Mouse (Mus musculus): Measurements from ENCODE around the gene Abcb6. TPM values are rescaled to one million over a fixed set of nuclear protein-coding genes. Genes with fewer than 3 reads are reported as not detected.

Abcb6 gene
- polyA plus RNA-seq, 1 experiment from 2014 or later: 21.7 TPM

DNA sequence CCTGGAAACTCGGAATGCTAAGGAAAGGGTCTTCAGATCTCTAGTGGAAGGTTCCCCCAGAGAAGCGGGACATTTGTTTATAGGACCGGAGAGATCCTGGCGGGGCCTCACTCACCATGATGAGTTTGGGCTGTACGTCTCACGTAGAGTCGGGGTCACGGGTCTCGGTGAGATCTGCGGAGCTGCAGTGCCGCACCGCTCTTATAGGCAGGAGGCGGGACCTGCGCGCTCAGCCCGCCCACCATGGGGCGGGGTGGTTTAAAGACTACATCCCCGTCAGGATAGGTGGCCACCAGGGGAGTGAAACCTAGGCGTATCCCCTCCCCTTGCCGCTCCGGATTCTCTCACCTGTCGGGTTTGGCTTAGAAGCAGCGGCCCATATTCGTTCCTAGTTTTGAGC is 38.9 kb upstream of the Abcb6 start:
- Histone ChIP-seq H3K4me2 (ENCODE audit: low read length) (peak overlapping the region; percentile 99), H3K4me1 (replicated peaks; ENCODE audit: control insufficient read depth, insufficient read depth, low read length) (peaks cover 6% of the 10 kb centered on the region), H3K9me3 (ENCODE audit: control insufficient read depth, low read length) (no peaks in the 10 kb centered on the region), H3K27ac (ENCODE audit: low read depth) (no peak overlapping the region), H3K4me3 (ENCODE audit: low read depth, low read length) (peak overlapping the region; percentile 59), H3K9ac (ENCODE audit: low read length) (peak overlapping the region; percentile 45), H3K36me3 (ENCODE audit: control insufficient read depth, insufficient read depth, low read length) (peaks cover 18% of the 10 kb centered on the region), H3K27me3 (replicated peaks; ENCODE audit: control insufficient read depth, insufficient read depth, low read length) (peaks cover 41% of the 10 kb centered on the region)
- DNase-seq (ENCODE audit: low spot score): peak; percentile 93
- WGBS: under 1% methylated on average over 24 of the region's 24 CpGs
- ATAC-seq (replicated peaks; ENCODE audit: low FRiP score, low TSS enrichment, low read depth): peak; percentile 93

DNA sequence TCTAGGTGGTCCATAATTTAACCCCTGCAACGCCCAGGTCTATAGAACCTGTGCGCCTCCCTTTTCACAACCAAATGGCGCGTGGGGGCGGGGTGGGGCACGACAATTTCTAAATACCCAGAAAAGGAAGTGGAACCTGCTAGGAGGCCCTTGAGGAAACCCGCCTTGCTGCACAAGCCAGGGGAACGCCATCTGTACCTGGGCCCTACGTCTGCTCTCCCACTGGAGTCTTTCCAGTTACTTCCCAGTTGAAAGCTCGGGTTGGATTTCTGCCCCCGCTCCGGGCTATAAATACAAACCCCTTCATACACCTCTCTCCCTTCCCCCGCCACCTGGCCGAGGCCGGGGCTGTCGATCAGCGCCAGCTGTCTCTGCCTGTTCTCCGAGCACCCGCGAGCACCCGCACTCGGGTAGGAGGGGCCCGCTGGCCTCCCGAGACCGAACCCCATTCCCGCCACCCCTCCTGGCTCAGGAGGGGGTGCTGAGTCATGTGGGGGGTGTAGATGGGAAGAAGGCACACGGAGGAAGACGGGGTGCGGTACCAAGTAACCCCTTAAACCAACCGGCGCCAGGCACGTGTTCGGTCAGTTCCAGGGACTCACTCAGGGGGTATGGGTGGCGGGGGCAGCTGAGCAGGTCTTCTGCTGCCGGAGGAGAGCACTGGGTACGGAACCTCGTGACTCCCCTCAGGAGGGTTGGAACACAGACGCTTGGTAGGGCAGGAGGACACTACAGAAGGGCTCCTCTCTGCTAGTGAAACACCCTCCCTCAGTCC is 38.2 kb upstream of the Abcb6 start:
- H3K9ac ChIP-seq (ENCODE audit: low read length): peak overlapping the region; percentile 45
- peaks cover 41% of the 10 kb centered on the region for H3K27me3 ChIP-seq (replicated peaks; ENCODE audit: control insufficient read depth, insufficient read depth, low read length)
- DNase-seq (ENCODE audit: low spot score) (peak; percentile 58), ATAC-seq (replicated peaks; ENCODE audit: low FRiP score, low TSS enrichment, low read depth) (peak; percentile 29)
- H3K9me3 ChIP-seq (ENCODE audit: control insufficient read depth, low read length): no peaks in the 10 kb centered on the region
- peak overlapping the region; percentile 99 for H3K4me2 ChIP-seq (ENCODE audit: low read length)
- H3K36me3 ChIP-seq (ENCODE audit: control insufficient read depth, insufficient read depth, low read length): peaks cover 24% of the 10 kb centered on the region
- under 1% methylated on average over 38 of the region's 38 CpGs for WGBS
- H3K4me3 ChIP-seq (ENCODE audit: low read depth, low read length): peak overlapping the region; percentile 59
- no peak overlapping the region for H3K27ac ChIP-seq (ENCODE audit: low read depth)
- H3K4me1 ChIP-seq (replicated peaks; ENCODE audit: control insufficient read depth, insufficient read depth, low read length): peaks cover 12% of the 10 kb centered on the region

DNA sequence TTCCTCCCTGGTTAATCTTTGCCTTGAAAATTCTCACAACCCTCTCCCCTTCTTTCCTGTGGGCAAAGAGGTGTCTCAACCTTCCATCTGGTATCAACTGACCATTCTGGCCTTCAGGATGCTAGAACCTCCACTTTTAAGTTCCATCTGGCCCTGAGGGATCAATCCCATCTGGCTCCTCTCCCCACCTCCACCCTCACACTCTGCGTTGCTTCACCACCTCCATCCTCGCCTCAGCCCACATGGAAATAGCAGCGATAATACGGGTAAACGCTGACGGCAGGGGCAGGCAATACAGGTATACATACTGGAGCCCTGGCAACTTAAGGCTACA is 37.7 kb upstream of the Abcb6 start:
- Histone ChIP-seq H3K4me1 (replicated peaks; ENCODE audit: control insufficient read depth, insufficient read depth, low read length) (peaks cover 13% of the 10 kb centered on the region), H3K27me3 (replicated peaks; ENCODE audit: control insufficient read depth, insufficient read depth, low read length) (peaks cover 41% of the 10 kb centered on the region), H3K36me3 (ENCODE audit: control insufficient read depth, insufficient read depth, low read length) (peaks cover 29% of the 10 kb centered on the region), H3K4me3 (ENCODE audit: low read depth, low read length) (peak overlapping the region; percentile 59), H3K9ac (ENCODE audit: low read length) (no peak overlapping the region; the same call in 1 of the 2 replicates), H3K4me2 (ENCODE audit: low read length) (peak overlapping the region; percentile 99), H3K27ac (ENCODE audit: low read depth) (no peak overlapping the region), H3K9me3 (ENCODE audit: control insufficient read depth, low read length) (no peaks in the 10 kb centered on the region)
- 2% methylated on average over 6 of the region's 6 CpGs for whole genome bisulfite sequencing
- DNase-seq (ENCODE audit: low spot score): no peak
- no peak for ATAC-seq (replicated peaks; ENCODE audit: low FRiP score, low TSS enrichment, low read depth)

DNA sequence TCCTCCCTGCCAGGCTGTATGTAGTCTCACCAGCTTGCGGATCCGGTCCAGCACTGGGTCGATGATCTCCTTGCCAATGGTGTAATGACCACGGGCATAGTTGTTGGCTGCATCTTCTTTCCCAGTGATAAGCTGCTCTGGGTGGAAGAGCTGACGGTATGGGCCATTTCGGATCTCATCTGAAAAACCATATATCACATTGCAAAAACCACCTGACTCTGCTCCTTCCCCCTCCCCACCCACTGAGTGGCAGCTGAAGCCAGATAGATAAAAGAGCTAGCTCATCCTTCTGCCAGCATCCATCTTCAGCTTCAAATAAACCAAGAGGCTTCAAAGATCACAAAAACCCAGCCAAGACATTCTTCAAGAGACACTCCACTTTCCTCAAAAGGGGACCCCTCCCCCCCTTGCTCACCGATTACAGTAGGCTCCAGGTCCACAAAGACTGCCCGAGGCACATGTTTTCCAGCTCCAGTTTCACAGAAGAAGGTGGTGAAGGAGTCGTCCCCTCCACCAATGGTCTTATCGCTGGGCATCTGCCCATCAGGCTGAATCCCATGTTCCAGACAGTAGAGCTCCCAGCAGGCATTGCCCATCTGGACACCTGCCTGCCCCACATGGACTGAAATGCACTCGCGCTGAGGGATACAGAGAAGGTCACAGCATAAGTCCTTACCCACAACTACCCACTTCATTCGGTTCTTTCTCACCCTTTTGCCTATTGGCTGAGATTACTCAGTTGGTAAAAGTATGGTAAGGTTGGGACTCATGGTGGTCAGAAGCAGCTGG is 36.8 kb upstream of the Abcb6 start:
- 0 out of 2 replicates have a peak overlapping the region, but pooled peaks have one; percentile 99 for H3K4me2 ChIP-seq (ENCODE audit: low read length)
- H3K9me3 ChIP-seq (ENCODE audit: control insufficient read depth, low read length): no peaks in the 10 kb centered on the region
- no peak overlapping the region for H3K27ac ChIP-seq (ENCODE audit: low read depth)
- WGBS: 74% methylated on average over 13 of the region's 13 CpGs
- ATAC-seq (replicated peaks; ENCODE audit: low FRiP score, low TSS enrichment, low read depth): no peak
- H3K27me3 ChIP-seq (replicated peaks; ENCODE audit: control insufficient read depth, insufficient read depth, low read length): peaks cover 41% of the 10 kb centered on the region
- peaks cover 34% of the 10 kb centered on the region for H3K36me3 ChIP-seq (ENCODE audit: control insufficient read depth, insufficient read depth, low read length)
- DNase-seq (ENCODE audit: low spot score): no peak
- no peak overlapping the region for H3K9ac ChIP-seq (ENCODE audit: low read length)
- H3K4me1 ChIP-seq (replicated peaks; ENCODE audit: control insufficient read depth, insufficient read depth, low read length): peaks cover 13% of the 10 kb centered on the region
- no peak overlapping the region for H3K4me3 ChIP-seq (ENCODE audit: low read depth, low read length)

DNA sequence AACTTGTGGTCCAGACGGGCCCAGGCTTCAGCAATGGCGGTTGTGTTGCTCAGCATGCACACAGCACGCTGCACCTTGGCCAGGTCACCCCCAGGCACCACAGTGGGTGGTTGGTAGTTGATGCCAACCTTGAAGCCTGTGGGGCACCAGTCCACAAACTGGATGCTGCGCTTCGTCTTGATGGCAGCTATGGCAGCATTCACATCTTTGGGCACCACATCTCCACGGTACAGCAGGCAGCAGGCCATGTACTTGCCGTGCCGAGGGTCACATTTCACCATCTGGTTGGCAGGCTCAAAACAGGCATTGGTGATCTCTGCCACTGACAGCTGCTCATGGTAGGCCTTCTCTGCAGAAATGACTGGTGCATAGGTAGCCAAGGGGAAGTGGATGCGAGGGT is 35.6 kb upstream of the Abcb6 start:
- peaks cover 22% of the 10 kb centered on the region for H3K4me1 ChIP-seq (replicated peaks; ENCODE audit: control insufficient read depth, insufficient read depth, low read length)

DNA sequence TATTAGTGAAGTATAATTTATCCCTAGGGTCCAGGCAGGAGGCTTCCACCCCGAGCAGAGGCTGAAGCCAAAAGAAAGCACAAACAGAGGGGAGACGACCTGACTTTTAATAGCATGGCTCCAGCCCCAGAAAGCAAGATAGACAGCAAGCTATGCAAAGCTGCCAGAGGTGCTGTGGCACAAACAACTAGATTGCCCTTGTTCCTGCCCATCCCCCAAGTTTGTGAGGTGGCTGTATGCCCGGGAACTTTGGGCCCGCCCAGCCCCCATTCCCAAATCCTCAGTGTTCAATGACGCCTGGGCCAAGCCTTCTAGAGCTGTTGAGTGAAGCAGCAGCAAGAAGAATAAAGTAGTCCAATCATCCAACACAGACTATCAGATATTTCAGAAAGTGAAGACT is 34.7 kb upstream of the Abcb6 start:
- DNase-seq (ENCODE audit: low spot score) (no peak), ATAC-seq (replicated peaks; ENCODE audit: low FRiP score, low TSS enrichment, low read depth) (no peak)
- H3K4me2 ChIP-seq (ENCODE audit: low read length): no peak overlapping the region
- H3K36me3 ChIP-seq (ENCODE audit: control insufficient read depth, insufficient read depth, low read length): peaks cover 34% of the 10 kb centered on the region
- H3K4me3 ChIP-seq (ENCODE audit: low read depth, low read length): no peak overlapping the region
- peaks cover 24% of the 10 kb centered on the region for H3K27me3 ChIP-seq (replicated peaks; ENCODE audit: control insufficient read depth, insufficient read depth, low read length)
- H3K27ac ChIP-seq (ENCODE audit: low read depth): no peak overlapping the region
- 64% methylated on average over 5 of the region's 5 CpGs for WGBS
- H3K4me1 ChIP-seq (replicated peaks; ENCODE audit: control insufficient read depth, insufficient read depth, low read length): peaks cover 27% of the 10 kb centered on the region
- H3K9me3 ChIP-seq (ENCODE audit: control insufficient read depth, low read length): no peaks in the 10 kb centered on the region
- no peak overlapping the region for H3K9ac ChIP-seq (ENCODE audit: low read length)

More for the DNA sequence above, 35.6 kb upstream of the Abcb6 start:
- H3K4me3 ChIP-seq (ENCODE audit: low read depth, low read length): no peak overlapping the region
- no peaks in the 10 kb centered on the region for H3K9me3 ChIP-seq (ENCODE audit: control insufficient read depth, low read length)
- H3K27ac ChIP-seq (ENCODE audit: low read depth): no peak overlapping the region
- H3K9ac ChIP-seq (ENCODE audit: low read length): no peak overlapping the region
- whole genome bisulfite sequencing: 93% methylated on average over 9 of the region's 9 CpGs
- ATAC-seq (replicated peaks; ENCODE audit: low FRiP score, low TSS enrichment, low read depth): no peak
- DNase-seq (ENCODE audit: low spot score): no peak
- H3K36me3 ChIP-seq (ENCODE audit: control insufficient read depth, insufficient read depth, low read length): peaks cover 34% of the 10 kb centered on the region
- H3K27me3 ChIP-seq (replicated peaks; ENCODE audit: control insufficient read depth, insufficient read depth, low read length): peaks cover 33% of the 10 kb centered on the region
- no peak overlapping the region for H3K4me2 ChIP-seq (ENCODE audit: low read length)

DNA sequence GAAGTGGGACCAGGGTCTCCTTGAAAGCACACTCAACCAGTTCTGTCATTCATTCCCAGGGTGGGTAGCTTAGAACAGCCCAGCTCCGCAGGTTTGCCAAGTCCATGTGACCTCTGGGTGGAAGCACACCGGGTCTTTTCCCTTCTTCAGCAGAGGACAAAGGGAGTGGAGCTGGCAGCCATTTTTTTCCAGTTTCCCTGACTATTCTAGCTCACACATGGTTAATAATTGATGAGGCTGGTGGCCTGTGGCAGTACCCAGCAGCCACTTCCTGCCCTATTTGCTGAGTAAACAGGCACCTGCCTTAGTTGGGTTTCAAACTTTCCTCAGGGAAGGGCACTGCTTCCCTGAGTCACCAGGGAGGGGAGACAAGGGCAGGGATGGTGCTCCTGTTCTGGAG is 34.2 kb upstream of the Abcb6 start:
- H3K4me3 ChIP-seq (ENCODE audit: low read depth, low read length): no peak overlapping the region
- no peak overlapping the region for H3K9ac ChIP-seq (ENCODE audit: low read length)
- H3K4me2 ChIP-seq (ENCODE audit: low read length): 0 out of 2 replicates have a peak overlapping the region, but pooled peaks have one; percentile 10
- peaks cover 26% of the 10 kb centered on the region for H3K4me1 ChIP-seq (replicated peaks; ENCODE audit: control insufficient read depth, insufficient read depth, low read length)
- no peak for ATAC-seq (replicated peaks; ENCODE audit: low FRiP score, low TSS enrichment, low read depth)
- 62% methylated on average over 2 of the region's 2 CpGs for WGBS
- peak overlapping the region; percentile 72 for H3K27ac ChIP-seq (ENCODE audit: low read depth)
- no peak for DNase-seq (ENCODE audit: low spot score)
- peaks cover 20% of the 10 kb centered on the region for H3K27me3 ChIP-seq (replicated peaks; ENCODE audit: control insufficient read depth, insufficient read depth, low read length)
- peaks cover 34% of the 10 kb centered on the region for H3K36me3 ChIP-seq (ENCODE audit: control insufficient read depth, insufficient read depth, low read length)
- no peaks in the 10 kb centered on the region for H3K9me3 ChIP-seq (ENCODE audit: control insufficient read depth, low read length)

DNA sequence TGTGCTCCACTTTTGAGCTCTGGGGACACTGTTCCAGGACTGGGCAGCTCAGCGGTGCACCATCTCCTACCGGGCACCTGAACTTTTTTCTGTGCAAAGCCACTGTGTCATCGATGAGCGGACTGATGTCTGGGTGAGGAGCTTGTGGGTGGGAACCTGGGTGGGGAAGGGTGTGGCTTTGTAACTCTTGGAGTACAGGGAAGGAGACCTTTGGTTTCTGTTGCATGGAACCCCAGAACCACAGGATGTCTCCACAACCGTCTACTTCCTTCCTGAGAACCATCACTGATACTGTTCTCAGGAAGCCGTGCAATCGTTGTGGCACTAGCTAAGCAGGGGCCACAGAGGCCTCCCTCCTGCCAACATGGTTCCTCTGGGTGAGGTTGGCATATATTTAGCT is 32.9 kb upstream of the Abcb6 start:
- H3K36me3 ChIP-seq (ENCODE audit: control insufficient read depth, insufficient read depth, low read length): peaks cover 34% of the 10 kb centered on the region
- no peaks in the 10 kb centered on the region for H3K9me3 ChIP-seq (ENCODE audit: control insufficient read depth, low read length)
- no peak overlapping the region for H3K4me3 ChIP-seq (ENCODE audit: low read depth, low read length)
- 81% methylated on average over 7 of the region's 7 CpGs for WGBS
- peaks cover 29% of the 10 kb centered on the region for H3K4me1 ChIP-seq (replicated peaks; ENCODE audit: control insufficient read depth, insufficient read depth, low read length)
- ATAC-seq (replicated peaks; ENCODE audit: low FRiP score, low TSS enrichment, low read depth): no peak
- peaks cover 8% of the 10 kb centered on the region for H3K27me3 ChIP-seq (replicated peaks; ENCODE audit: control insufficient read depth, insufficient read depth, low read length)
- no peak overlapping the region for H3K4me2 ChIP-seq (ENCODE audit: low read length)
- no peak overlapping the region for H3K9ac ChIP-seq (ENCODE audit: low read length)
- no peak for DNase-seq (ENCODE audit: low spot score)
- no peak overlapping the region for H3K27ac ChIP-seq (ENCODE audit: low read depth)

All from intestine, embryonic 14.5 days (tissue).